Mouse (Mus musculus) MEL (cell line): ENCODE measurements around the gene Psme3. TPM values are rescaled to one million over a fixed set of nuclear protein-coding genes. Genes with fewer than 3 reads are reported as not detected.

Experiments
- DNase-seq: peaks from one replicate; pipeline ENCODE4 v3.0.0; 2011; ENCODE audit warnings: low read depth, low spot score
- H3K27ac ChIP-seq: 2 replicates; pipeline ENCODE4 v1.5.1; 2012; ENCODE audit warnings: low read depth, mild to moderate bottlenecking, control low read depth, low read length, moderate library complexity; ENCODE audit not compliant: control insufficient read depth
- H3K27me3 ChIP-seq, 2 experiments: fragments of 150-350 bp in 1 of 2; sonication (generic) in 1 of 2; 2 replicates each; pipeline ENCODE4 v1.6.1; 2012; ENCODE audit warnings: low read length in 2 of 2, mild to moderate bottlenecking in 2 of 2, improper control_type of control experiment in 1 of 2, moderate library complexity in 1 of 2; ENCODE audit not compliant: insufficient read depth in 2 of 2, control insufficient read depth in 1 of 2
- H3K36me3 ChIP-seq, 2 experiments: 2 replicates each; pipeline ENCODE4 v1.6.1; 2012 to 2014; ENCODE audit warnings: low read length in 2 of 2, improper control_type of control experiment in 1 of 2, inconsistent platforms in 1 of 2, mild to moderate bottlenecking in 1 of 2; ENCODE audit not compliant: insufficient read depth in 2 of 2, control insufficient read depth in 1 of 2
- H3K4me1 ChIP-seq, 2 experiments: fragments of 150-350 bp in 1 of 2; sonication (generic) in 1 of 2; 2 replicates each; pipeline ENCODE4 v1.6.1; 2012; ENCODE audit warnings: low read length in 2 of 2, improper control_type of control experiment in 1 of 2, mild to moderate bottlenecking in 1 of 2; ENCODE audit not compliant: insufficient read depth in 2 of 2, control insufficient read depth in 1 of 2
- H3K4me3 ChIP-seq, 2 experiments: fragments of 150-350 bp in 1 of 2; sonication (generic) in 1 of 2; 2 replicates each; pipeline ENCODE4 v1.5.1; 2012; ENCODE audit warnings: low read depth in 2 of 2, low read length in 2 of 2, mild to moderate bottlenecking in 2 of 2, moderate library complexity in 2 of 2, control low read depth in 1 of 2, improper control_type of control experiment in 1 of 2; ENCODE audit not compliant: control insufficient read depth in 1 of 2, insufficient read depth in 1 of 2
- H3K79me2 ChIP-seq: 2 replicates; pipeline ENCODE4 v1.6.1; 2012; ENCODE audit warnings: mild to moderate bottlenecking, low read length, moderate library complexity; ENCODE audit not compliant: control insufficient read depth, poor library complexity, insufficient read depth
- H3K9ac ChIP-seq: 2 replicates; pipeline ENCODE4 v1.6.1; 2012; ENCODE audit warnings: low read depth, mild to moderate bottlenecking, control low read depth, low read length, moderate library complexity; ENCODE audit not compliant: control insufficient read depth, poor library complexity, severe bottlenecking
- H3K9me3 ChIP-seq: fragments of 150-350 bp; sonication (generic); replicated peaks from 2 replicates; pipeline ENCODE4 v1.6.1; 2012; ENCODE audit warnings: mild to moderate bottlenecking, low read length, improper control_type of control experiment, moderate library complexity; ENCODE audit not compliant: insufficient read depth
- BHLHE40 ChIP-seq: IDR thresholded peaks from 2 replicates; pipeline ENCODE4 v1.6.1; 2012; ENCODE audit warnings: low read depth, mild to moderate bottlenecking, inconsistent platforms, low read length, improper control_type of control experiment, borderline replicate concordance
- CHD1 ChIP-seq: IDR thresholded peaks from 2 replicates; pipeline ENCODE4 v1.6.1; 2012; ENCODE audit warnings: low read depth, mild to moderate bottlenecking, inconsistent platforms, low read length, improper control_type of control experiment
- CHD2 ChIP-seq: IDR thresholded peaks from 2 replicates; pipeline ENCODE4 v1.6.1; 2011; ENCODE audit warnings: low read length, improper control_type of control experiment
- ETS1 ChIP-seq: IDR thresholded peaks from 2 replicates; pipeline ENCODE4 v1.6.1; 2012; ENCODE audit warnings: low read depth, mild to moderate bottlenecking, inconsistent platforms, low read length, improper control_type of control experiment, moderate library complexity
- GABPA ChIP-seq: IDR thresholded peaks from 2 replicates; pipeline ENCODE4 v1.6.1; 2012; ENCODE audit warnings: low read depth, mild to moderate bottlenecking, inconsistent platforms, low read length, improper control_type of control experiment, moderate library complexity
- HCFC1 ChIP-seq: IDR thresholded peaks from 2 replicates; pipeline ENCODE4 v1.6.1; 2012; ENCODE audit warnings: low read depth, mild to moderate bottlenecking, inconsistent platforms, low read length, improper control_type of control experiment, moderate library complexity
- JUND ChIP-seq: IDR thresholded peaks from 2 replicates; pipeline ENCODE4 v1.6.1; 2011; ENCODE audit warnings: low read depth, mild to moderate bottlenecking, improper control_type of control experiment, low read length
- MAFK ChIP-seq: IDR thresholded peaks from 2 replicates; pipeline ENCODE4 v1.6.1; 2011; ENCODE audit warnings: low read depth, mild to moderate bottlenecking, low read length, improper control_type of control experiment, borderline replicate concordance
- MXI1 ChIP-seq: IDR thresholded peaks from 2 replicates; pipeline ENCODE4 v1.6.1; 2011; ENCODE audit warnings: mild to moderate bottlenecking, low read depth, low read length, improper control_type of control experiment
- MYB ChIP-seq: IDR thresholded peaks from 2 replicates; pipeline ENCODE4 v1.6.1; 2011; ENCODE audit warnings: mild to moderate bottlenecking, low read depth, low read length, improper control_type of control experiment
- MYC ChIP-seq: IDR thresholded peaks from 2 replicates; pipeline ENCODE4 v1.6.1; 2011; ENCODE audit warnings: low read depth, mild to moderate bottlenecking, low read length, improper control_type of control experiment, moderate library complexity
- NELFE ChIP-seq: IDR thresholded peaks from 2 replicates; pipeline ENCODE4 v1.6.1; 2011; ENCODE audit warnings: low read depth, low read length, improper control_type of control experiment
- POLR2AphosphoS5 ChIP-seq: IDR thresholded peaks from 2 replicates; pipeline ENCODE4 v1.6.1; 2012; ENCODE audit warnings: low read depth, borderline replicate concordance, mild to moderate bottlenecking, inconsistent platforms, low read length, moderate library complexity, mixed read lengths
- RAD21 ChIP-seq: IDR thresholded peaks from 2 replicates; pipeline ENCODE4 v1.6.1; 2011; ENCODE audit warnings: mild to moderate bottlenecking, low read depth, low read length, improper control_type of control experiment
- SIN3A ChIP-seq: IDR thresholded peaks from 2 replicates; pipeline ENCODE4 v1.6.1; 2012; ENCODE audit warnings: low read length, improper control_type of control experiment, inconsistent platforms
- SMC3 ChIP-seq: IDR thresholded peaks from 2 replicates; pipeline ENCODE4 v1.6.1; 2011; ENCODE audit warnings: low read depth, low read length, improper control_type of control experiment
- TBP ChIP-seq: IDR thresholded peaks from 2 replicates; pipeline ENCODE4 v1.8.0; 2011; ENCODE audit warnings: low read depth, low read length, improper control_type of control experiment
- UBTF ChIP-seq: IDR thresholded peaks from 2 replicates; pipeline ENCODE4 v1.6.1; 2012; ENCODE audit warnings: low read depth, mild to moderate bottlenecking, inconsistent platforms, low read length, improper control_type of control experiment, moderate library complexity, borderline replicate concordance; ENCODE audit not compliant: insufficient read depth
- USF1 ChIP-seq: IDR thresholded peaks from 2 replicates; pipeline ENCODE4 v1.6.1; 2014; ENCODE audit warnings: low read depth, mild to moderate bottlenecking, inconsistent platforms, low read length, improper control_type of control experiment, moderate library complexity
- ZKSCAN1 ChIP-seq: IDR thresholded peaks from 2 replicates; pipeline ENCODE4 v1.6.1; 2012; ENCODE audit warnings: low read depth, mild to moderate bottlenecking, inconsistent platforms, low read length, improper control_type of control experiment, moderate library complexity
- ZNF384 ChIP-seq: IDR thresholded peaks from 2 replicates; pipeline ENCODE4 v1.6.1; 2012; ENCODE audit warnings: low read depth, mild to moderate bottlenecking, inconsistent platforms, low read length, improper control_type of control experiment
- polyA plus RNA-seq, 2 experiments: library from polyadenylated mRNA; stranded (reverse) in 1 of 2; unstranded in 1 of 2; fragments of >175 nt in 1 of 2; fragments of >200 nt in 1 of 2; gene quantifications; 2 replicates each; pipeline versions ENCODE4 v1.2.1 to v1.2.4; 2012; ENCODE audit warnings: low replicate concordance in 2 of 2, low read depth in 1 of 2; ENCODE audit not compliant: insufficient read length in 2 of 2, insufficient read depth in 1 of 2, missing spikeins in 1 of 2
- total RNA-seq: library from RNA; depleted of rRNA; stranded (reverse); fragments of 300-350 nt; gene quantifications from 2 replicates; pipeline ENCODE4 v1.2.3, GENCODE M21; 2012

Psme3 gene
- total and polyA plus RNA-seq, 3 experiments: 139 to 446 (median 369) TPM

- no peak for DNase-seq
- Histone ChIP-seq H3K27ac (no peak overlapping the region), H3K4me1 (no peaks in the 10 kb centered on the region), H3K9ac (no peak overlapping the region), H3K4me3 (no peak overlapping the region), H3K9me3 (no peaks in the 10 kb centered on the region), H3K79me2 (no peaks in the 10 kb centered on the region), H3K36me3 (no peaks in the 10 kb centered on the region), H3K27me3 (peaks cover 2 to 8% of the 10 kb centered on the region in 2 experiments)
- TF ChIP-seq SIN3A (no peak), ZKSCAN1 (no peak), USF1 (no peak), POLR2AphosphoS5 (no peak), HCFC1 (no peak), ETS1 (no peak), SMC3 (no peak), ZNF384 (no peak), MYC (no peak), BHLHE40 (no peak), JUND (no peak), RAD21 (no peak), MYB (no peak), TBP (no peak), MXI1 (no peak)
These were observed 35.2 kb downstream of the Psme3 start for GRCm38 (mm10) chr11:101351100-101351720.

GRCm38 (mm10) chr11:101351721-101352111 lies 35.7 kb downstream of the Psme3 start:
- Histone ChIP-seq H3K9me3 (no peaks in the 10 kb centered on the region), H3K4me1 (no peaks in the 10 kb centered on the region), H3K4me3 (no peak overlapping the region), H3K27ac (no peak overlapping the region), H3K9ac (no peak overlapping the region), H3K36me3 (no peaks in the 10 kb centered on the region), H3K27me3 (peaks cover 2 to 8% of the 10 kb centered on the region in 2 experiments), H3K79me2 (no peaks in the 10 kb centered on the region)
- no peak for DNase-seq
- TF ChIP-seq UBTF (no peak), NELFE (no peak), GABPA (no peak), CHD2 (no peak), MAFK (no peak), CHD1 (no peak), SMC3 (no peak), TBP (no peak), MYB (no peak), USF1 (no peak)
